Mouse (Mus musculus) lung, postnatal 0 days (tissue): Measurements from ENCODE around the gene Fggy.

ENCODE experiments used
- CTCF ChIP-seq: IDR thresholded peaks from 2 replicates; pipeline ENCODE4 v1.5.1; 2016; ENCODE audit warnings: antibody characterized with exemption, mild to moderate bottlenecking
- EP300 ChIP-seq: IDR thresholded peaks from 2 replicates; pipeline ENCODE4 v1.6.1; 2016; ENCODE audit warnings: antibody characterized with exemption, mild to moderate bottlenecking, control low read depth

DNA sequence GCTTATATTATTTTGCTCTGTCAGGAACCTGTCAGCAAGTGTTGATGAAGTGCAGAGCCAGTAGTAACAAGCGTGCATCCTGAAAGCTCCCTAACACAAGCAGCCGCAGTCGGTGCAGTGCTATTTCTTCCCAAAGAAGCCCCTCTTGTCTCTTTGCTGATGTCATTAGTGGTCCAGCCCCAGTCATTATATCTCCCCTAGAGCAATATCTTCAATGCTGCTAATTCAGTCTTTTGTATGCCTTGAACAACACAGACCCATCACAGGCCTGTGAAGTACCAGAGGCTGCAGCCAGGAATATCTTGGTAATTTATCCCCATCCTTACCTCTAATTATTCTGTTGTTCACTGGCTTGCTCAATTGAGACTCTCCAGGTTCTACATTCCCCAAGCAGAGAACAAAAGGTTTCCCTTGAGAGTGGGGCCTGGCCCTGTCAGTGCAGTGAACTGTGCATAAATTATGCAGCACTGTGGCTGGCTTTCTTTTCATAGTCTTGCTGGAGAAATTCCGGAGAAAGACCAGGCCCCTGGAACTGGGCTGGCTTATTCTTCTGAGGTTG is 127.3 kb downstream of the Fggy start:
- TF ChIP-seq CTCF (no peak), EP300 (no peak)
